In genomic region chr4:129696158-129696985, GRCm38 (mm10) we compare ENCODE assay signal across 8 mouse cellular contexts. TPM values are rescaled to one million over a fixed set of nuclear protein-coding genes. Genes with fewer than 3 reads are reported as not detected.
DNase-seq lines count a peak whose midpoint lies in the region; ATAC-seq lines count a peak whose summit lies in the region.

Tmem39b (minus strand) TSS chr4:129696838.

- peaks cover 29% of the 10 kb centered on the region for H3K36me3 ChIP-seq in hindbrain, embryonic 12.5 days

- H3K4me3 ChIP-seq in hindbrain, embryonic 12.5 days: peak within 1 kb of the TSS; percentile 76

- DNase-seq in Muller cell, postnatal 12 days (ENCODE audit: inconsistent ontology term): peak; percentile 93
- peak; percentile 92 for DNase-seq in cerebellum, adult 9-11 months
- DNase-seq in frontal cortex, postnatal 10 days (ENCODE audit: low spot score in 2 of 2): peak; percentile 83 to 89
- DNase-seq in layer of hippocampus, postnatal 14 days (ENCODE audit: low spot score in 2 of 2): peak; percentile 90 to 94
- DNase-seq in lung, postnatal 14 days: peak; percentile 90
- DNase-seq in retina, adult 2 months (ENCODE audit: low read depth, low spot score): peak; percentile 79
- DNase-seq in thymus, postnatal 36 days: peak; percentile 86 to 90

- H3K4me1 ChIP-seq in hindbrain, embryonic 12.5 days: peaks cover 15% of the 10 kb centered on the region

- no peaks in the 10 kb centered on the region for H3K9me3 ChIP-seq in hindbrain, embryonic 12.5 days (replicated peaks)

- H3K27me3 ChIP-seq in hindbrain, embryonic 12.5 days: no peaks in the 10 kb centered on the region

- peak within 1 kb of the TSS; percentile 98 for H3K27ac ChIP-seq in hindbrain, embryonic 12.5 days

- H3K9ac ChIP-seq in hindbrain, embryonic 12.5 days: peak within 1 kb of the TSS; percentile 82

- H3K4me2 ChIP-seq in hindbrain, embryonic 12.5 days (replicated peaks): peak within 1 kb of the TSS; percentile 62

- ATAC-seq in hindbrain, embryonic 12.5 days (ENCODE audit: low FRiP score): peak; percentile 90

- WGBS in hindbrain, embryonic 12.5 days: 1% methylated on average over 56 of the region's 57 CpGs

RNA-seq across cellular contexts. Expression of gene Tmem39b, which starts in this region (rescaled TPM):
- polyA plus RNA-seq in hindbrain, embryonic 12.5 days (2016; fragmentation: Nextera tagmentation; extraction: Ambion mirVana): 15.0 and 16.4 TPM in 2 replicates
- total RNA-seq in layer of hippocampus, postnatal 14 days (2021): 10 to 100 TPM; 12.8 to 15.2 TPM

Comparison
In these comparisons a context has a peak if more than half of its experiments do, and no peak if none do; other contexts are left out.
1. Peak in every context shown above with its lines: DNase-seq, ATAC-seq, H3K4me3 ChIP-seq and H3K27ac ChIP-seq.